Mouse (Mus musculus) cerebellum, adult 18-20 months (tissue): ENCODE data around the gene Nae1.

Experiments used
- DNase-seq, 2 experiments: peaks; one replicate each; pipeline ENCODE4 v3.0.0; 2021

The Nae1 gene

GRCm38 (mm10) chr8:104517872-104518271 is 16.6 kb downstream of the Nae1 start:
- DNase-seq = peak in 1 of 2 experiments; percentile 37

GRCm38 (mm10) chr8:104510134-104510533 is 24.3 kb downstream of the Nae1 start:
- DNase-seq = no peak

GRCm38 (mm10) chr8:104509061-104510006 is 25.1 kb downstream of the Nae1 start, which contains the start of gene Terb1:
Terb1 (minus strand) TSS chr8:104509910.
- DNase-seq = peak; percentile 38 to 57

GRCm38 (mm10) chr8:104479091-104479490 is 55.3 kb downstream of the Nae1 start:
- DNase-seq = no peak

GRCm38 (mm10) chr8:104472465-104472864 is 62.0 kb downstream of the Nae1 start:
- DNase-seq = no peak

- no peak for DNase-seq
These were observed 67.0 kb downstream of the Nae1 start for GRCm38 (mm10) chr8:104467463-104467862.
